12 mouse cellular contexts compared by ENCODE assay signal in genomic region chr12:33959206-33959605, GRCm38 (mm10). TPM values are rescaled to one million over a fixed set of nuclear protein-coding genes. Genes with fewer than 3 reads are reported as not detected.
A peak's percentile ranks its signal among the peaks of the same experiment; 100 is the strongest.
DNase-seq lines count a peak whose midpoint lies in the region; ATAC-seq and TF ChIP-seq lines count a peak whose summit lies in the region.
"Had no signal": no experiment of that assay in that cellular context is flagged by ENCODE, and none has a peak within 500 bp of the region (broad histone marks: within the 10 kb centered on the region; RNA-seq: fewer than 3 reads in every experiment).

No protein-coding gene starts in this region.

- no peak overlapping the region for H3K27ac ChIP-seq in kidney, embryonic 14.5 days (ENCODE audit: low read depth, low read length)
- peak overlapping the region; percentile 96 for H3K27ac ChIP-seq in embryonic facial prominence, embryonic 15.5 days (replicated peaks)
- no peak overlapping the region for H3K27ac ChIP-seq in intestine, postnatal 0 days (ENCODE audit: low read depth, low read length)
- 0 out of 2 replicates have a peak overlapping the region, but pooled peaks have one; percentile 61 for H3K27ac ChIP-seq in neural tube, embryonic 13.5 days (replicated peaks)
- H3K27ac ChIP-seq: liver, embryonic 13.5 days had no signal

- no peaks in the 10 kb centered on the region for H3K9me3 ChIP-seq in kidney, embryonic 14.5 days (ENCODE audit: control insufficient read depth, low read length)
- no peaks in the 10 kb centered on the region for H3K9me3 ChIP-seq in embryonic facial prominence, embryonic 15.5 days (replicated peaks)
- no peaks in the 10 kb centered on the region for H3K9me3 ChIP-seq in intestine, postnatal 0 days (ENCODE audit: control insufficient read depth)
- H3K9me3 ChIP-seq in neural tube, embryonic 13.5 days: no peaks in the 10 kb centered on the region
- H3K9me3 ChIP-seq: liver, embryonic 13.5 days had no signal

- peak overlapping the region; percentile 65 for H3K4me3 ChIP-seq in kidney, embryonic 14.5 days (ENCODE audit: low read length)
- peak overlapping the region; percentile 74 for H3K4me3 ChIP-seq in embryonic facial prominence, embryonic 15.5 days (replicated peaks)
- H3K4me3 ChIP-seq in intestine, postnatal 0 days (ENCODE audit: low read depth, low read length): peak overlapping the region; percentile 58
- H3K4me3 ChIP-seq in neural tube, embryonic 13.5 days: peak overlapping the region; percentile 47
- H3K4me3 ChIP-seq: erythroblast, embryonic 14.5 days had no signal

- 2% methylated on average over 6 of the region's 6 CpGs for whole genome bisulfite sequencing in kidney, embryonic 14.5 days
- WGBS in embryonic facial prominence, embryonic 15.5 days: 3% methylated on average over 6 of the region's 6 CpGs
- 14% methylated on average over 6 of the region's 6 CpGs for WGBS in intestine, postnatal 0 days
- WGBS in neural tube, embryonic 13.5 days: under 1% methylated on average over 6 of the region's 6 CpGs

- no peaks in the 10 kb centered on the region for H3K36me3 ChIP-seq in kidney, embryonic 14.5 days (ENCODE audit: control insufficient read depth, insufficient read depth, low read length)
- H3K36me3 ChIP-seq in embryonic facial prominence, embryonic 15.5 days: no peaks in the 10 kb centered on the region
- no peaks in the 10 kb centered on the region for H3K36me3 ChIP-seq in intestine, postnatal 0 days (ENCODE audit: control insufficient read depth, insufficient read depth)
- no peaks in the 10 kb centered on the region for H3K36me3 ChIP-seq in neural tube, embryonic 13.5 days
- H3K36me3 ChIP-seq: G1E; liver, embryonic 13.5 days had no signal

- DNase-seq in kidney, adult 11 months: no peak
- DNase-seq in cerebellum, adult 8-10 months: no peak
- DNase-seq in MN1 (ENCODE audit: low spot score): no peak
- DNase-seq: kidney, adult 8-10 months; liver, embryonic 13.5 days had no signal

- peak overlapping the region; percentile 79; the same call in 1 of the 2 replicates for H3K9ac ChIP-seq in kidney, embryonic 14.5 days (ENCODE audit: low read depth, low read length)
- peak overlapping the region; percentile 93 for H3K9ac ChIP-seq in embryonic facial prominence, embryonic 15.5 days
- H3K9ac ChIP-seq in intestine, postnatal 0 days (ENCODE audit: low read depth, low read length): no peak overlapping the region
- peak overlapping the region; percentile 69 for H3K9ac ChIP-seq in neural tube, embryonic 13.5 days
- H3K9ac ChIP-seq: liver, embryonic 13.5 days had no signal

- H3K4me2 ChIP-seq in kidney, embryonic 14.5 days (replicated peaks; ENCODE audit: low read depth, low read length): peak overlapping the region; percentile 63
- peak overlapping the region; percentile 51 for H3K4me2 ChIP-seq in embryonic facial prominence, embryonic 15.5 days (replicated peaks)
- H3K4me2 ChIP-seq in intestine, postnatal 0 days (replicated peaks; ENCODE audit: low read depth): peak overlapping the region; percentile 86; the same call in 1 of the 2 replicates
- H3K4me2 ChIP-seq in neural tube, embryonic 13.5 days: peak overlapping the region; percentile 64

- no peak for TF ChIP-seq CTCF in intestine, postnatal 0 days (IDR thresholded peaks at IDR 0.05; ENCODE audit: low read depth)

- no peaks in the 10 kb centered on the region; the same call in 1 of the 2 replicates for H3K4me1 ChIP-seq in kidney, embryonic 14.5 days (ENCODE audit: control insufficient read depth, insufficient read depth, low read length)
- H3K4me1 ChIP-seq in embryonic facial prominence, embryonic 15.5 days: peaks cover 10% of the 10 kb centered on the region; the same call in 1 of the 2 replicates
- no peaks in the 10 kb centered on the region for H3K4me1 ChIP-seq in intestine, postnatal 0 days (replicated peaks; ENCODE audit: control insufficient read depth, insufficient read depth, low read length)
- peaks cover 33% of the 10 kb centered on the region for H3K4me1 ChIP-seq in neural tube, embryonic 13.5 days (replicated peaks)

- H3K27me3 ChIP-seq in kidney, embryonic 14.5 days (ENCODE audit: control insufficient read depth, insufficient read depth, low read length): peaks cover 78% of the 10 kb centered on the region
- H3K27me3 ChIP-seq in embryonic facial prominence, embryonic 15.5 days: peaks cover 34% of the 10 kb centered on the region
- H3K27me3 ChIP-seq in intestine, postnatal 0 days (replicated peaks; ENCODE audit: control insufficient read depth, insufficient read depth, low read length): peaks cover 80% of the 10 kb centered on the region
- H3K27me3 ChIP-seq in neural tube, embryonic 13.5 days: peaks cover 95% of the 10 kb centered on the region

- ATAC-seq in kidney, embryonic 14.5 days (ENCODE audit: low FRiP score, low TSS enrichment): no peak
- no peak for ATAC-seq in embryonic facial prominence, embryonic 15.5 days (ENCODE audit: insufficient number of reproducible peaks, low FRiP score, low TSS enrichment, low read depth)
- ATAC-seq in intestine, postnatal 0 days: no peak
- no peak for ATAC-seq in neural tube, embryonic 13.5 days (ENCODE audit: low read depth)
- ATAC-seq in activated CD4-positive, CD25-positive, alpha-beta regulatory T cell, adult 4 months: no peak

RNA-seq across cellular contexts. Expression of gene Twist1, which starts 1.7 kb away (rescaled TPM):
- 5.8 and 9.0 TPM in 2 replicates for polyA plus RNA-seq in kidney, embryonic 14.5 days (2014; fragmentation: Nextera tagmentation; extraction: Ambion mirVana)
- 39.9 and 40.8 TPM in 2 replicates for polyA plus RNA-seq in embryonic facial prominence, embryonic 15.5 days (2015; fragmentation: Nextera tagmentation; extraction: Ambion mirVana)
- polyA plus RNA-seq in intestine, postnatal 0 days (2015; fragmentation: Nextera tagmentation; extraction: Ambion mirVana): 1.8 and 1.9 TPM in 2 replicates
- 3.2 and 5.2 TPM in 2 replicates for polyA plus RNA-seq in neural tube, embryonic 13.5 days (2015; fragmentation: Nextera tagmentation; extraction: Ambion mirVana)
- not detected for polyA plus RNA-seq in activated CD4-positive, CD25-positive, alpha-beta regulatory T cell, adult 4 months (2017; shearing (Covaris generic))
- polyA plus RNA-seq: erythroblast, embryonic 14.5 days; G1E had no signal

RNA-seq across cellular contexts. Expression of gene Ferd3l, which starts 31.0 kb away (rescaled TPM):
- not detected in 2 replicates for polyA plus RNA-seq in kidney, embryonic 14.5 days (2014; fragmentation: Nextera tagmentation; extraction: Ambion mirVana)
- polyA plus RNA-seq in embryonic facial prominence, embryonic 15.5 days (2015; fragmentation: Nextera tagmentation; extraction: Ambion mirVana): not detected in 2 replicates
- polyA plus RNA-seq in intestine, postnatal 0 days (2015; fragmentation: Nextera tagmentation; extraction: Ambion mirVana): not detected in 2 replicates
- polyA plus RNA-seq in neural tube, embryonic 13.5 days (2015; fragmentation: Nextera tagmentation; extraction: Ambion mirVana): 0.70 and 1.0 TPM in 2 replicates
- not detected for polyA plus RNA-seq in activated CD4-positive, CD25-positive, alpha-beta regulatory T cell, adult 4 months (2017; shearing (Covaris generic))
- polyA plus RNA-seq: erythroblast, embryonic 14.5 days; G1E; liver, embryonic 13.5 days had no signal

Comparison
In these comparisons a context has a peak if more than half of its experiments do, and no peak if none do; other contexts are left out.
1. H3K27ac ChIP-seq: peak in embryonic facial prominence, embryonic 15.5 days (single experiment) and neural tube, embryonic 13.5 days (single experiment); none in kidney, embryonic 14.5 days (single experiment) and intestine, postnatal 0 days (single experiment).
2. Peak in every context shown above with its lines, with median percentiles within 50 percentile points of each other: H3K4me2 ChIP-seq and H3K4me3 ChIP-seq.